In genomic region chr12:110769660-110770297, GRCm38 (mm10) we compare ENCODE assay signal across 18 mouse cellular contexts. TPM values are rescaled to one million over a fixed set of nuclear protein-coding genes. Genes with fewer than 3 reads are reported as not detected.
A peak's percentile ranks its signal among the peaks of the same experiment; 100 is the strongest.
DNase-seq lines count a peak whose midpoint lies in the region; ATAC-seq and TF ChIP-seq lines count a peak whose summit lies in the region.
"Had no signal": no experiment of that assay in that cellular context is flagged by ENCODE, and none has a peak within 500 bp of the region (broad histone marks: within the 10 kb centered on the region; RNA-seq: fewer than 3 reads in every experiment).

No protein-coding gene starts in this region.

- WGBS in embryonic facial prominence, embryonic 12.5 days: 77% methylated on average over 6 of the region's 6 CpGs
- WGBS in embryonic facial prominence, embryonic 10.5 days: 77% methylated on average over 6 of the region's 6 CpGs
- 62% methylated on average over 6 of the region's 6 CpGs for WGBS in forebrain, embryonic 15.5 days

- no peak for DNase-seq in embryonic facial prominence, embryonic 10.5 days (ENCODE audit: low spot score)
- no peak for DNase-seq in left cerebral cortex, adult 2 months (ENCODE audit: extremely low spot score in 1 of 2, low spot score in 2 of 2)
- no peak for DNase-seq in left cerebral cortex, adult 11 months (ENCODE audit: low spot score)
- DNase-seq in 416B (ENCODE audit: low read depth): peak; percentile 40
- no peak for DNase-seq in ovary, postnatal 14 days (ENCODE audit: low spot score)
- DNase-seq in lung, postnatal 10 days: no peak
- DNase-seq: cerebellum, adult 9-11 months; embryo, embryonic 11 days; gastrocnemius, postnatal 25 days; kidney, adult 2 months; kidney, postnatal 4 days; liver, embryonic 13.5 days; lung, postnatal 14 days; right cerebral cortex, adult 18-20 months had no signal

- no peaks in the 10 kb centered on the region for H3K36me3 ChIP-seq in embryonic facial prominence, embryonic 12.5 days
- H3K36me3 ChIP-seq in embryonic facial prominence, embryonic 10.5 days (replicated peaks): no peaks in the 10 kb centered on the region
- no peaks in the 10 kb centered on the region for H3K36me3 ChIP-seq in forebrain, embryonic 15.5 days
- H3K36me3 ChIP-seq: liver, embryonic 13.5 days; midbrain, embryonic 12.5 days had no signal

- H3K27me3 ChIP-seq in embryonic facial prominence, embryonic 12.5 days: no peaks in the 10 kb centered on the region
- no peaks in the 10 kb centered on the region for H3K27me3 ChIP-seq in embryonic facial prominence, embryonic 10.5 days (replicated peaks; ENCODE audit: low read depth, poor library complexity, severe bottlenecking)
- H3K27me3 ChIP-seq in forebrain, embryonic 15.5 days: no peaks in the 10 kb centered on the region
- H3K27me3 ChIP-seq: heart, embryonic 12.5 days; liver, embryonic 13.5 days; midbrain, embryonic 12.5 days had no signal

- 0 out of 2 replicates have a peak overlapping the region, but pooled peaks have one; percentile 41 for H3K27ac ChIP-seq in embryonic facial prominence, embryonic 12.5 days
- H3K27ac ChIP-seq in embryonic facial prominence, embryonic 10.5 days (replicated peaks): no peak overlapping the region
- H3K27ac ChIP-seq in left cerebral cortex, adult 2 months: 0 out of 2 replicates have a peak overlapping the region, but pooled peaks have one; percentile 19
- peak overlapping the region; percentile 76 for H3K27ac ChIP-seq in forebrain, embryonic 15.5 days (replicated peaks)
- H3K27ac ChIP-seq: liver, embryonic 13.5 days; midbrain, embryonic 12.5 days had no signal

- intact Hi-C loops in left cerebral cortex, adult 2 months (cut with DNase I): no loop called here

- H3K4me3 ChIP-seq in embryonic facial prominence, embryonic 12.5 days: no peak overlapping the region
- H3K4me3 ChIP-seq in embryonic facial prominence, embryonic 10.5 days: no peak overlapping the region
- H3K4me3 ChIP-seq in left cerebral cortex, adult 2 months: no peak overlapping the region
- H3K4me3 ChIP-seq in forebrain, embryonic 15.5 days: no peak overlapping the region
- H3K4me3 ChIP-seq: heart, embryonic 12.5 days; liver, embryonic 13.5 days; midbrain, embryonic 12.5 days had no signal

- no peaks in the 10 kb centered on the region for H3K4me1 ChIP-seq in embryonic facial prominence, embryonic 12.5 days
- no peaks in the 10 kb centered on the region for H3K4me1 ChIP-seq in embryonic facial prominence, embryonic 10.5 days
- H3K4me1 ChIP-seq in forebrain, embryonic 15.5 days: peaks cover 32% of the 10 kb centered on the region
- H3K4me1 ChIP-seq: midbrain, embryonic 12.5 days had no signal

- no peak for TF ChIP-seq CTCF in left cerebral cortex, adult 2 months (IDR thresholded peaks at IDR 0.05)

- no peak overlapping the region for H3K9ac ChIP-seq in embryonic facial prominence, embryonic 12.5 days
- H3K9ac ChIP-seq in forebrain, embryonic 15.5 days (replicated peaks): no peak overlapping the region
- H3K9ac ChIP-seq: heart, embryonic 12.5 days; liver, embryonic 13.5 days; midbrain, embryonic 12.5 days had no signal

- no peak for ATAC-seq in embryonic facial prominence, embryonic 12.5 days (ENCODE audit: insufficient number of reproducible peaks, insufficient read depth, low FRiP score, low TSS enrichment)
- ATAC-seq in forebrain, embryonic 15.5 days (replicated peaks): no peak

- no peaks in the 10 kb centered on the region for H3K9me3 ChIP-seq in embryonic facial prominence, embryonic 12.5 days
- no peaks in the 10 kb centered on the region for H3K9me3 ChIP-seq in embryonic facial prominence, embryonic 10.5 days
- no peaks in the 10 kb centered on the region for H3K9me3 ChIP-seq in forebrain, embryonic 15.5 days
- H3K9me3 ChIP-seq: heart, embryonic 12.5 days; liver, embryonic 13.5 days; midbrain, embryonic 12.5 days had no signal

- no peak overlapping the region for H3K4me2 ChIP-seq in embryonic facial prominence, embryonic 12.5 days (replicated peaks)
- H3K4me2 ChIP-seq in forebrain, embryonic 15.5 days (replicated peaks): no peak overlapping the region
- H3K4me2 ChIP-seq: heart, embryonic 12.5 days; liver, embryonic 13.5 days; midbrain, embryonic 12.5 days had no signal

RNA-seq across cellular contexts. Expression of gene Wdr20, which starts 32.0 kb away (rescaled TPM):
- 30.1 and 31.7 TPM in 2 replicates for polyA plus RNA-seq in embryonic facial prominence, embryonic 12.5 days (2016; fragmentation: Nextera tagmentation; extraction: Ambion mirVana)
- 22.4 and 24.1 TPM in 2 replicates for polyA plus RNA-seq in embryonic facial prominence, embryonic 10.5 days (2016; fragmentation: Nextera tagmentation; extraction: Ambion mirVana)
- 10 to 100 TPM; 41.1 to 45.4 TPM for total RNA-seq in left cerebral cortex, adult 2 months (2021)
- polyA plus RNA-seq in forebrain, embryonic 15.5 days (2015; fragmentation: Nextera tagmentation; extraction: Ambion mirVana): 31.5 and 33.5 TPM in 2 replicates
